Mouse (Mus musculus) kidney, embryonic 14.5 days (tissue): Measurements from ENCODE around the gene Pmm1. TPM values are rescaled to one million over a fixed set of nuclear protein-coding genes. Genes with fewer than 3 reads are reported as not detected.

ENCODE experiments used
- ATAC-seq: fragments of 200-750 bp; cut with Nextera tagmentation; 2 replicates; pipeline ENCODE4 v1.8.0; 2017; ENCODE audit warnings: moderate number of reproducible peaks, mild to moderate bottlenecking, moderate TSS enrichment, moderate library complexity; ENCODE audit not compliant: low FRiP score, low TSS enrichment
- H3K27ac ChIP-seq: fragments of 300-500 bp; sonication (generic); 2 replicates; pipeline ENCODE4 v1.5.1; 2014; ENCODE audit warnings: low read depth, mild to moderate bottlenecking, low read length, moderate library complexity, mixed read lengths
- H3K27me3 ChIP-seq: fragments of 300-500 bp; sonication (generic); 2 replicates; pipeline ENCODE4 v1.6.1; 2014; ENCODE audit warnings: mild to moderate bottlenecking, low read length; ENCODE audit not compliant: control insufficient read depth, insufficient read depth
- H3K36me3 ChIP-seq: fragments of 300-500 bp; sonication (generic); 2 replicates; pipeline ENCODE4 v1.6.1; 2014; ENCODE audit warnings: low read length, mixed read lengths; ENCODE audit not compliant: control insufficient read depth, insufficient read depth
- H3K4me1 ChIP-seq: fragments of 300-500 bp; sonication (generic); 2 replicates; pipeline ENCODE4 v1.6.1; 2014; ENCODE audit warnings: low read length, mixed read lengths; ENCODE audit not compliant: control insufficient read depth, insufficient read depth
- H3K4me2 ChIP-seq: fragments of 300-500 bp; sonication (generic); replicated peaks from 2 replicates; pipeline ENCODE4 v1.6.1; 2014; ENCODE audit warnings: low read depth, mild to moderate bottlenecking, low read length
- H3K4me3 ChIP-seq: fragments of 300-500 bp; sonication (generic); 2 replicates; pipeline ENCODE4 v1.5.1; 2014; ENCODE audit warnings: mild to moderate bottlenecking, low read length
- H3K9ac ChIP-seq: fragments of 300-500 bp; sonication (generic); 2 replicates; pipeline ENCODE4 v1.6.1; 2014; ENCODE audit warnings: low read depth, mild to moderate bottlenecking, low read length, moderate library complexity
- H3K9me3 ChIP-seq: fragments of 300-500 bp; sonication (generic); 2 replicates; pipeline ENCODE4 v1.6.1; 2016; ENCODE audit warnings: low read length; ENCODE audit not compliant: control insufficient read depth
- WGBS: fragments of 180-500 bp; shearing (Covaris S2); extraction: QIAGEN DNeasy Blood & Tissue Kit; methylation state at CpG from one replicate; pipeline ENCODE4 v1.1.7; 2014; 5-methylcytosine and 5-hydroxymethylcytosine counted together
- polyA plus RNA-seq: library from polyadenylated mRNA; unstranded; fragments of >200 nt; fragmentation: Nextera tagmentation; extraction: Ambion mirVana; gene quantifications from 2 replicates; pipeline ENCODE4 v1.2.1, GENCODE M21; 2014

The Pmm1 gene
- polyA plus RNA-seq, 1 experiment from 2014 or later = 28.3 TPM

GRCm38 (mm10) chr15:81964262-81964661, 3.5 kb upstream of the Pmm1 start:
- WGBS = 49% methylated on average over 1 of the region's 1 CpGs
- no peak overlapping the region for H3K4me2 ChIP-seq
- no peak overlapping the region for H3K4me3 ChIP-seq
- H3K4me1 ChIP-seq = 0 out of 2 replicates have a peak, but pooled peaks cover 4% of the 10 kb centered on the region
- no peak overlapping the region for H3K27ac ChIP-seq
- H3K9ac ChIP-seq = no peak overlapping the region
- no peaks in the 10 kb centered on the region for H3K36me3 ChIP-seq
- ATAC-seq = no peak
- no peaks in the 10 kb centered on the region for H3K27me3 ChIP-seq
- H3K9me3 ChIP-seq = no peaks in the 10 kb centered on the region

- Histone ChIP-seq H3K9me3 (no peaks in the 10 kb centered on the region), H3K36me3 (no peaks in the 10 kb centered on the region), H3K27me3 (no peaks in the 10 kb centered on the region), H3K4me2 (peak overlapping the region; percentile 100), H3K9ac (no peak overlapping the region), H3K27ac (no peak overlapping the region), H3K4me1 (0 out of 2 replicates have a peak, but pooled peaks cover 4% of the 10 kb centered on the region), H3K4me3 (peak overlapping the region; percentile 73)
- ATAC-seq = no peak
- WGBS = under 1% methylated on average over 5 of the region's 8 CpGs
These were observed 335 bp upstream of the Pmm1 start for GRCm38 (mm10) chr15:81961078-81961451.

GRCm38 (mm10) chr15:81958906-81959305, 1.8 kb downstream of the Pmm1 start:
- no peak overlapping the region for H3K27ac ChIP-seq
- H3K4me2 ChIP-seq = no peak overlapping the region
- H3K4me3 ChIP-seq = no peak overlapping the region
- ATAC-seq = no peak
- H3K9ac ChIP-seq = no peak overlapping the region
- no peaks in the 10 kb centered on the region for H3K27me3 ChIP-seq
- WGBS = 87% methylated on average over 3 of the region's 3 CpGs
- no peaks in the 10 kb centered on the region for H3K9me3 ChIP-seq
- H3K4me1 ChIP-seq = 0 out of 2 replicates have a peak, but pooled peaks cover 4% of the 10 kb centered on the region
- H3K36me3 ChIP-seq = peaks cover 8% of the 10 kb centered on the region

GRCm38 (mm10) chr15:81957598-81957997, 3.1 kb downstream of the Pmm1 start:
- ATAC-seq = no peak
- no peak overlapping the region for H3K9ac ChIP-seq

GRCm38 (mm10) chr15:81956457-81956856, 4.3 kb downstream of the Pmm1 start:
- Histone ChIP-seq H3K36me3 (peaks cover 13% of the 10 kb centered on the region), H3K27me3 (no peaks in the 10 kb centered on the region), H3K27ac (no peak overlapping the region), H3K4me2 (no peak overlapping the region), H3K4me3 (no peak overlapping the region), H3K4me1 (0 out of 2 replicates have a peak, but pooled peaks cover 4% of the 10 kb centered on the region), H3K9ac (no peak overlapping the region), H3K9me3 (no peaks in the 10 kb centered on the region)
- no peak for ATAC-seq
- WGBS = 65% methylated on average over 8 of the region's 8 CpGs

More at GRCm38 (mm10) chr15:81957598-81957997, 3.1 kb downstream of the Pmm1 start:
- Histone ChIP-seq H3K4me2 (no peak overlapping the region), H3K9me3 (no peaks in the 10 kb centered on the region), H3K4me1 (0 out of 2 replicates have a peak, but pooled peaks cover 4% of the 10 kb centered on the region), H3K27ac (no peak overlapping the region), H3K36me3 (peaks cover 8% of the 10 kb centered on the region), H3K4me3 (no peak overlapping the region), H3K27me3 (no peaks in the 10 kb centered on the region)
- WGBS = 87% methylated on average over 11 of the region's 11 CpGs

- Histone ChIP-seq H3K27me3 (no peaks in the 10 kb centered on the region), H3K27ac (no peak overlapping the region), H3K4me1 (0 out of 2 replicates have a peak, but pooled peaks cover 4% of the 10 kb centered on the region), H3K9ac (no peak overlapping the region), H3K9me3 (no peaks in the 10 kb centered on the region), H3K4me3 (no peak overlapping the region), H3K4me2 (no peak overlapping the region), H3K36me3 (peaks cover 19% of the 10 kb centered on the region)
- ATAC-seq = no peak
- 92% methylated on average over 15 of the region's 15 CpGs for WGBS
These were observed 5.3 kb downstream of the Pmm1 start for GRCm38 (mm10) chr15:81955414-81955813.

- Histone ChIP-seq H3K27ac (no peak overlapping the region), H3K4me2 (no peak overlapping the region), H3K4me3 (no peak overlapping the region), H3K4me1 (0 out of 2 replicates have a peak, but pooled peaks cover 1% of the 10 kb centered on the region), H3K27me3 (no peaks in the 10 kb centered on the region), H3K9me3 (no peaks in the 10 kb centered on the region), H3K9ac (no peak overlapping the region), H3K36me3 (peaks cover 19% of the 10 kb centered on the region)
- WGBS = 93% methylated on average over 6 of the region's 6 CpGs
- ATAC-seq = no peak
These were observed 6.0 kb downstream of the Pmm1 start for GRCm38 (mm10) chr15:81954716-81955115.

GRCm38 (mm10) chr15:81954151-81954583, 6.6 kb downstream of the Pmm1 start:
- Histone ChIP-seq H3K4me2 (no peak overlapping the region), H3K27ac (no peak overlapping the region), H3K9ac (no peak overlapping the region), H3K4me1 (no peaks in the 10 kb centered on the region), H3K36me3 (peaks cover 19% of the 10 kb centered on the region), H3K4me3 (no peak overlapping the region), H3K9me3 (no peaks in the 10 kb centered on the region), H3K27me3 (no peaks in the 10 kb centered on the region)
- no peak for ATAC-seq
- 95% methylated on average over 9 of the region's 9 CpGs for WGBS

GRCm38 (mm10) chr15:81952310-81952709, 8.4 kb downstream of the Pmm1 start:
- no peaks in the 10 kb centered on the region for H3K27me3 ChIP-seq
- no peak overlapping the region for H3K9ac ChIP-seq

More at GRCm38 (mm10) chr15:81952310-81952709, 8.4 kb downstream of the Pmm1 start:
- H3K36me3 ChIP-seq = peaks cover 19% of the 10 kb centered on the region
- H3K9me3 ChIP-seq = no peaks in the 10 kb centered on the region
- no peak overlapping the region for H3K4me2 ChIP-seq
- H3K27ac ChIP-seq = no peak overlapping the region
- ATAC-seq = no peak
- H3K4me3 ChIP-seq = no peak overlapping the region
- no peaks in the 10 kb centered on the region for H3K4me1 ChIP-seq
- WGBS = 81% methylated on average over 4 of the region's 4 CpGs
